Comparison of ENCODE assay signal across 8 mouse cellular contexts in the genomic region with DNA sequence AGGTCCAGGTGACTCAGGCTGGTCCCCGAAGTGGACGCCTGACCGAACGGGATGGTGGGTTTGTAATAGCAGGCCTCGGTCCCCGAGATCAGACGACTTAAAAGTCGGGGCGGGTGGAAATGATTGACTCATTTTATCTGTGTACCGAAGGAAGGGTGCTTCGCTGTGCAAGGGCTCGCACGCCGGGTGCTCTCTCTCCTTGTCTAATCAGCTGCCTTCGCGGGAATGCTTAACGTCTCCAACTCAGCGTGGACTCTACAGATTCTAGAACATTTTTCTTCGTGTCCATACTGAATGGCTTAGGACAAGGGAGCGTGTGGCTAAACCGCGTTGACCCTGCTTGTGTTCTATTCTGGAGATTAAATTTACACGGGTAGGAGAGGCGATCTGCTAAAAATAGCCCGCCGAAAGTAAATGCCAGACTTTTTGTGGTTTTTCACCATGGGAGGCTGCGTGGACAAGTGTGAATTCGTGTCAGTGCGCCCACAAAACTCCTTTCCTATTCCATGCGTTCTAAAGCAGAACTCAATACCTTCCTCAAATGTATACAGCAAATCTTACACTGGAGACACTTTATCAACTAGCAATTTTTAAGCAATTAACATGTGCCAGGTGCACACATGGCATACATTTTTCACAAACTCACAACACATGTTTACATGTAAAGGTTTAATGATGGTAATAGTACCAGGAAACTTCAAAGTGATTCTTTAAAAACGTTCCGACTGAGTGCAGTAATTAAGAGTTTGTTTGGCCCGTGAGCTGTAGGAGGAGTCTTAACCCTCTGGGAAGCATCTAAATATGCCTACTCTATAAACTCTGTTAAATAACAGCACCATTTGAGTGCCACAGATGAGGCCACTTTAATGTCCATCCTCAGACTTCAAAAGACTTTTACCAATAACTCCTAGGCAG. TPM values are rescaled to one million over a fixed set of nuclear protein-coding genes. Genes with fewer than 3 reads are reported as not detected.
DNase-seq lines count a peak whose midpoint lies in the region; ATAC-seq and TF ChIP-seq lines count a peak whose summit lies in the region.

No protein-coding gene starts in this region.

- ATAC-seq in lung, embryonic 14.5 days (ENCODE audit: insufficient read depth) = peak; percentile 51
- peak; percentile 25 to 38; a peak in 3 of 4 replicates for ATAC-seq in hematopoietic stem cell, adult 5-6 weeks (replicated peaks in 1 of 2; ENCODE audit: insufficient read depth in 1 of 2, low FRiP score in 2 of 2, low TSS enrichment in 1 of 2, low read depth in 1 of 2, poor library complexity in 2 of 2, severe bottlenecking in 2 of 2)
- peak; percentile 78 for ATAC-seq in liver, embryonic 13.5 days (ENCODE audit: low read depth)
- ATAC-seq in stomach, postnatal 0 days (ENCODE audit: low FRiP score, low TSS enrichment) = peak; percentile 72

- H3K9ac ChIP-seq in lung, embryonic 14.5 days = peak overlapping the region; percentile 83
- peak overlapping the region; percentile 85 for H3K9ac ChIP-seq in liver, embryonic 13.5 days
- peak overlapping the region; percentile 86 for H3K9ac ChIP-seq in stomach, postnatal 0 days (ENCODE audit: low read length)

- H3K4me3 ChIP-seq in lung, embryonic 14.5 days (ENCODE audit: low read depth, low read length) = peak overlapping the region; percentile 76
- H3K4me3 ChIP-seq in liver, embryonic 13.5 days (replicated peaks) = peak overlapping the region; percentile 84
- peak overlapping the region; percentile 80 for H3K4me3 ChIP-seq in stomach, postnatal 0 days (ENCODE audit: low read depth, low read length)

- WGBS in lung, embryonic 14.5 days = 5% methylated on average over 33 of the region's 33 CpGs
- 2% methylated on average over 33 of the region's 33 CpGs for WGBS in liver, embryonic 13.5 days (ENCODE audit: insufficient replicate concordance)
- 6% methylated on average over 33 of the region's 33 CpGs for WGBS in stomach, postnatal 0 days

- TF ChIP-seq CTCF in lung, embryonic 14.5 days (IDR thresholded peaks at IDR 0.05; ENCODE audit: low read depth) = no peak
- no peak for TF ChIP-seq CTCF in stomach, postnatal 0 days (IDR thresholded peaks at IDR 0.05; ENCODE audit: low read depth)

- no peaks in the 10 kb centered on the region for H3K36me3 ChIP-seq in lung, embryonic 14.5 days (ENCODE audit: insufficient read depth)
- H3K36me3 ChIP-seq in liver, embryonic 13.5 days = 0 out of 2 replicates have a peak, but pooled peaks cover 3% of the 10 kb centered on the region
- no peaks in the 10 kb centered on the region for H3K36me3 ChIP-seq in stomach, postnatal 0 days (ENCODE audit: control insufficient read depth, insufficient read depth, low read length)

- H3K9me3 ChIP-seq in lung, embryonic 14.5 days (ENCODE audit: low read depth, low read length) = no peaks in the 10 kb centered on the region
- H3K9me3 ChIP-seq in liver, embryonic 13.5 days (replicated peaks) = no peaks in the 10 kb centered on the region
- no peaks in the 10 kb centered on the region for H3K9me3 ChIP-seq in stomach, postnatal 0 days (ENCODE audit: control insufficient read depth, low read length)

- peak overlapping the region; percentile 75 for H3K4me2 ChIP-seq in lung, embryonic 14.5 days
- peak overlapping the region; percentile 95 for H3K4me2 ChIP-seq in liver, embryonic 13.5 days
- peak overlapping the region; percentile 74 for H3K4me2 ChIP-seq in stomach, postnatal 0 days (replicated peaks; ENCODE audit: low read depth)

- peak; percentile 23 for DNase-seq in lung, embryonic 14.5 days
- no peak for DNase-seq in lung, postnatal 14 days
- peak; percentile 57 for DNase-seq in c-Kit-positive CD71-positive TER-119-positive erythroid progenitor cells, embryonic 14.5 days (ENCODE audit: low spot score)
- DNase-seq in liver, embryonic 13.5 days = no peak
- no peak for DNase-seq in stomach, postnatal 0 days (ENCODE audit: low spot score)
- DNase-seq in cerebellum, adult 11 months = no peak
- DNase-seq in cerebellum, postnatal 36 days = no peak

- no peaks in the 10 kb centered on the region for H3K27me3 ChIP-seq in lung, embryonic 14.5 days (ENCODE audit: insufficient read depth, low read length)
- no peaks in the 10 kb centered on the region for H3K27me3 ChIP-seq in liver, embryonic 13.5 days
- H3K27me3 ChIP-seq in stomach, postnatal 0 days (ENCODE audit: control insufficient read depth, insufficient read depth, low read length) = no peaks in the 10 kb centered on the region

- peaks cover 5% of the 10 kb centered on the region; the same call in 1 of the 2 replicates for H3K4me1 ChIP-seq in lung, embryonic 14.5 days (ENCODE audit: insufficient read depth)
- peaks cover 50% of the 10 kb centered on the region for H3K4me1 ChIP-seq in liver, embryonic 13.5 days (replicated peaks)
- H3K4me1 ChIP-seq in stomach, postnatal 0 days (replicated peaks; ENCODE audit: control insufficient read depth, insufficient read depth) = peaks cover 2% of the 10 kb centered on the region; the same call in 1 of the 2 replicates

- TF ChIP-seq EP300 in stomach, postnatal 0 days (optimal IDR thresholded peaks at IDR 0.05) = no peak

- peak overlapping the region; percentile 63; the same call in 1 of the 2 replicates for H3K27ac ChIP-seq in lung, embryonic 14.5 days (ENCODE audit: low read depth)
- H3K27ac ChIP-seq in liver, embryonic 13.5 days = peak overlapping the region; percentile 81
- peak overlapping the region; percentile 92 for H3K27ac ChIP-seq in stomach, postnatal 0 days (replicated peaks)

RNA-seq across cellular contexts. Expression of a gene that starts 0.7 kb away (rescaled TPM):
- 23.2 and 23.5 TPM in 2 replicates for polyA plus RNA-seq in lung, embryonic 14.5 days (2014; fragmentation: Nextera tagmentation; extraction: Ambion mirVana)
- total RNA-seq in hematopoietic stem cell, adult 5-6 weeks (2017) = 14.6 and 16.4 TPM in 2 replicates
- 7.9 and 9.7 TPM in 2 replicates for polyA plus RNA-seq in liver, embryonic 13.5 days (2015; fragmentation: Nextera tagmentation; extraction: Ambion mirVana)
- 18.8 TPM in 2 replicates for polyA plus RNA-seq in stomach, postnatal 0 days (2015; fragmentation: Nextera tagmentation; extraction: Ambion mirVana)

RNA-seq across cellular contexts. Expression of a gene that starts 30.7 kb away (rescaled TPM):
- polyA plus RNA-seq in lung, embryonic 14.5 days (2014; fragmentation: Nextera tagmentation; extraction: Ambion mirVana) = 19.9 and 22.0 TPM in 2 replicates
- total RNA-seq in hematopoietic stem cell, adult 5-6 weeks (2017) = 17.9 and 23.5 TPM in 2 replicates
- polyA plus RNA-seq in liver, embryonic 13.5 days (2015; fragmentation: Nextera tagmentation; extraction: Ambion mirVana) = 9.9 and 11.0 TPM in 2 replicates
- 9.7 TPM in 2 replicates for polyA plus RNA-seq in stomach, postnatal 0 days (2015; fragmentation: Nextera tagmentation; extraction: Ambion mirVana)

Comparison
In these comparisons a context has a peak if more than half of its experiments do, and no peak if none do; other contexts are left out.
1. DNase-seq: peak in lung, embryonic 14.5 days (single experiment) and c-Kit-positive CD71-positive TER-119-positive erythroid progenitor cells, embryonic 14.5 days (single experiment); none in lung, postnatal 14 days (single experiment), liver, embryonic 13.5 days (single experiment), stomach, postnatal 0 days (single experiment), cerebellum, adult 11 months (single experiment) and cerebellum, postnatal 36 days (0 of 2).
2. Peak in every context shown above with its lines, with median percentiles within 50 percentile points of each other: ATAC-seq, H3K27ac ChIP-seq, H3K4me2 ChIP-seq, H3K4me3 ChIP-seq and H3K9ac ChIP-seq.